Mouse (Mus musculus) CH12.LX (cell line): Measurements from ENCODE around the gene Gm5741.

Source experiments
- EP300 ChIP-seq: IDR thresholded peaks from 2 replicates; pipeline ENCODE4 v1.6.1; 2011; ENCODE audit warnings: low read length, improper control_type of control experiment
- POLR2A ChIP-seq: IDR thresholded peaks from 2 replicates; pipeline ENCODE4 v1.6.1; 2011; ENCODE audit warnings: low read depth, mild to moderate bottlenecking, improper control_type of control experiment, low read length

- 0 out of 2 replicates have a peak, but pooled peaks have one; percentile 19 for TF ChIP-seq EP300
- TF ChIP-seq POLR2A, result no peak; the same call in 1 of the 2 replicates
These were observed 32.5 kb downstream of the Gm5741 start for GRCm38 (mm10) chr8:85035165-85035727.
